Comparison of ENCODE assay signal across 9 mouse cellular contexts in the genomic region with DNA sequence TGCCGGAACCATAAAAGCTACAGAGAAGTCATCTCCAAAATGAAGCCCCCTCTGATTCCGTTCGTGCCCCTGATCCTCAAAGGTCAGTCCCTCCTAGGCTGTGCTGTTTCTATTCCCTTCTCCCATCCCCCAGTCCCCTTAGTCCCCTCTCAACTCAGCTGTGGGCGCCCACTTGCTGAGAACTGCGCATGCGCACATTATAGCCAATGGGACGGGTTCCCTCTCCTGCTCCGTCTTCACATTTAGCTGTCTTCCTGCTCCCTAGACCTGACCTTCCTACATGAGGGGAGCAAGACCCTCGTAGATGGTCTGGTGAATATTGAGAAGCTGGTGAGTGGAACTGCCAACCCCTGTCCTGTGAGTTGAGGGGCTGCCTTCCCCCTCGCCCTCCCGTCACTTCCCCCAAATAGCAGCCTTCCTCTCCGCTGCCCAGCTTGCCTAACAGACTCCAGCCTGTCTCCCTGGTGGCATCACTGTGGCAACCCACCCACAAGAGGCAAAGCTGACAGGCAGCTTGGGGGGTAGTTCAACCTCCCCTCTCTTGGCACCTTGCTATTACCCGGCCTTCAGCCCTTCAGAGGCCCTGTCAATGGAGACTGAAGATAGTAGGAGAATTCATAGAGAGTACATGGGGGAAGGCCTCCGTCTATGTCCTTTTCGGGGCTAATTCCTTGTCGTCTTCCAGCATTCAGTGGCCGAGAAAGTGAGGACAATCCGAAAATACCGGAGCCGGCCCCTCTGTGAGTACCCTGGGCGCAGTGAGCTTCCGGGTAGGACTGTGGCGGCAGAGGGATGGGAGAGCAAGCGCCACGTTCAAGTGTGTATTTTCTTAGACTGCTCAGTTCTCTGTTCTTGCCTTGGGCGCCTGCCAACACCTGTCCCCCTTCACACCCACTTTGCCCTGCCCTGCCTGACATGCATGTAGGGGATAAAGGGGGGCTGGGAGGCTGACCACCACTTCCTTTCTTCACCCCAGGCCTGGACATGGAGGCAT. TPM values are rescaled to one million over a fixed set of nuclear protein-coding genes. Genes with fewer than 3 reads are reported as not detected.
DNase-seq lines count a peak whose midpoint lies in the region; ATAC-seq and TF ChIP-seq lines count a peak whose summit lies in the region.
"Had no signal": no experiment of that assay in that cellular context is flagged by ENCODE, and none has a peak within 500 bp of the region (broad histone marks: within the 10 kb centered on the region; RNA-seq: fewer than 3 reads in every experiment).

No protein-coding gene starts in this region.

- no peak for TF ChIP-seq CTCF in E14TG2a.4 (conservative IDR thresholded peaks at IDR 0.05; ENCODE audit: low read length)

- H3K36me3 ChIP-seq in E14TG2a.4 (ENCODE audit: insufficient read depth, low read length), result no peaks in the 10 kb centered on the region
- no peaks in the 10 kb centered on the region for H3K36me3 ChIP-seq in forebrain, embryonic 14.5 days (ENCODE audit: control insufficient read depth, insufficient read depth, low read length)
- H3K36me3 ChIP-seq in midbrain, embryonic 12.5 days, result no peaks in the 10 kb centered on the region
- H3K36me3 ChIP-seq: liver, embryonic 15.5 days had no signal

- H3K4me3 ChIP-seq in E14TG2a.4 (replicated peaks; ENCODE audit: low read length), result peak overlapping the region; percentile 63
- H3K4me3 ChIP-seq in forebrain, embryonic 14.5 days (ENCODE audit: low read depth, low read length), result no peak overlapping the region
- no peak overlapping the region for H3K4me3 ChIP-seq in midbrain, embryonic 12.5 days
- H3K4me3 ChIP-seq: liver, embryonic 15.5 days had no signal

- H3K9me3 ChIP-seq in E14TG2a.4 (ENCODE audit: low read length), result no peaks in the 10 kb centered on the region
- no peaks in the 10 kb centered on the region for H3K9me3 ChIP-seq in forebrain, embryonic 14.5 days (replicated peaks; ENCODE audit: control insufficient read depth, low read length)
- H3K9me3 ChIP-seq in midbrain, embryonic 12.5 days, result no peaks in the 10 kb centered on the region
- H3K9me3 ChIP-seq: liver, embryonic 15.5 days had no signal

- 59% methylated on average over 26 of the region's 26 CpGs for WGBS in forebrain, embryonic 14.5 days
- 67% methylated on average over 26 of the region's 26 CpGs for WGBS in midbrain, embryonic 12.5 days

- no peak overlapping the region for H3K9ac ChIP-seq in forebrain, embryonic 14.5 days (ENCODE audit: low read length)
- H3K9ac ChIP-seq in midbrain, embryonic 12.5 days (replicated peaks), result peak overlapping the region; percentile 39
- H3K9ac ChIP-seq: liver, embryonic 15.5 days had no signal

- peak overlapping the region; percentile 24 for H3K4me2 ChIP-seq in forebrain, embryonic 14.5 days (ENCODE audit: low read length)
- H3K4me2 ChIP-seq in midbrain, embryonic 12.5 days (replicated peaks), result peak overlapping the region; percentile 9
- H3K4me2 ChIP-seq: liver, embryonic 15.5 days had no signal

- peaks cover 53% of the 10 kb centered on the region for H3K27me3 ChIP-seq in E14TG2a.4 (ENCODE audit: insufficient read depth, low read length)
- no peaks in the 10 kb centered on the region for H3K27me3 ChIP-seq in forebrain, embryonic 14.5 days (replicated peaks; ENCODE audit: control insufficient read depth, insufficient read depth, low read length)
- peaks cover 24% of the 10 kb centered on the region for H3K27me3 ChIP-seq in midbrain, embryonic 12.5 days

- peak; percentile 77 to 78 for DNase-seq in cerebellum, postnatal 10 days
- DNase-seq in cerebellum, adult 9-11 months, result no peak
- peak; percentile 70 for DNase-seq in forebrain, embryonic 14.5 days (ENCODE audit: low spot score)
- no peak for DNase-seq in gastrocnemius, postnatal 25 days
- no peak for DNase-seq in frontal cortex, postnatal 14 days (ENCODE audit: low spot score in 2 of 2)

- no peak overlapping the region for H3K27ac ChIP-seq in forebrain, embryonic 14.5 days (ENCODE audit: low read depth, low read length)
- no peak overlapping the region for H3K27ac ChIP-seq in midbrain, embryonic 12.5 days (replicated peaks)
- H3K27ac ChIP-seq: liver, embryonic 15.5 days had no signal

- peak; percentile 55; the same call in 1 of the 2 replicates for ATAC-seq in forebrain, embryonic 14.5 days
- ATAC-seq in midbrain, embryonic 12.5 days (ENCODE audit: low FRiP score, low read depth), result peak; percentile 30; the same call in 1 of the 2 replicates
- ATAC-seq in activated CD4-positive, CD25-positive, alpha-beta regulatory T cell, adult 4 months, result no peak

- peaks cover 64% of the 10 kb centered on the region for H3K4me1 ChIP-seq in E14TG2a.4 (replicated peaks; ENCODE audit: low read depth, low read length)
- peaks cover 8% of the 10 kb centered on the region; the same call in 1 of the 2 replicates for H3K4me1 ChIP-seq in forebrain, embryonic 14.5 days (ENCODE audit: control insufficient read depth, insufficient read depth, low read length)
- H3K4me1 ChIP-seq in midbrain, embryonic 12.5 days, result peaks cover 21% of the 10 kb centered on the region

RNA-seq across cellular contexts. Expression of a gene that starts 13.0 kb away (rescaled TPM):
- 3.3 and 3.7 TPM in 2 replicates for polyA plus RNA-seq in forebrain, embryonic 14.5 days (2014; fragmentation: Nextera tagmentation; extraction: Ambion mirVana)
- 4.9 TPM in 2 replicates for polyA plus RNA-seq in midbrain, embryonic 12.5 days (2016; fragmentation: Nextera tagmentation; extraction: Ambion mirVana)
- total RNA-seq in gastrocnemius, postnatal 25 days (2021), result 1 to 10 TPM; 4.1 to 4.9 TPM
- 10 to 100 TPM; 10.9 to 12.3 TPM for polyA plus RNA-seq in activated CD4-positive, CD25-positive, alpha-beta regulatory T cell, adult 4 months (2017; shearing (Covaris generic))

RNA-seq across cellular contexts. Expression of a gene that starts 13.8 kb away (rescaled TPM):
- polyA plus RNA-seq in forebrain, embryonic 14.5 days (2014; fragmentation: Nextera tagmentation; extraction: Ambion mirVana), result 3.0 and 4.5 TPM in 2 replicates
- polyA plus RNA-seq in midbrain, embryonic 12.5 days (2016; fragmentation: Nextera tagmentation; extraction: Ambion mirVana), result 3.0 and 3.1 TPM in 2 replicates
- under 1 TPM; 0.23 to 0.40 TPM for total RNA-seq in gastrocnemius, postnatal 25 days (2021)
- polyA plus RNA-seq in activated CD4-positive, CD25-positive, alpha-beta regulatory T cell, adult 4 months (2017; shearing (Covaris generic)), result under 1 TPM in 1 of 2 experiments, not detected in 1; 0.15 TPM

RNA-seq across cellular contexts. Expression of a gene that starts 45.7 kb away (rescaled TPM):
- polyA plus RNA-seq in forebrain, embryonic 14.5 days (2014; fragmentation: Nextera tagmentation; extraction: Ambion mirVana), result 41.0 and 45.0 TPM in 2 replicates
- 65.5 and 74.2 TPM in 2 replicates for polyA plus RNA-seq in midbrain, embryonic 12.5 days (2016; fragmentation: Nextera tagmentation; extraction: Ambion mirVana)
- 10 to 100 TPM; 13.9 to 15.0 TPM for total RNA-seq in gastrocnemius, postnatal 25 days (2021)
- 10 to 100 TPM; 10.6 to 11.2 TPM for polyA plus RNA-seq in activated CD4-positive, CD25-positive, alpha-beta regulatory T cell, adult 4 months (2017; shearing (Covaris generic))

RNA-seq across cellular contexts. Expression of a gene that starts 55.1 kb away (rescaled TPM):
- 19.3 and 20.5 TPM in 2 replicates for polyA plus RNA-seq in forebrain, embryonic 14.5 days (2014; fragmentation: Nextera tagmentation; extraction: Ambion mirVana)
- polyA plus RNA-seq in midbrain, embryonic 12.5 days (2016; fragmentation: Nextera tagmentation; extraction: Ambion mirVana), result 38.6 and 42.4 TPM in 2 replicates
- 10 to 100 TPM; 51.3 to 63.6 TPM for total RNA-seq in gastrocnemius, postnatal 25 days (2021)
- 10 to 100 TPM; 19.9 to 22.0 TPM for polyA plus RNA-seq in activated CD4-positive, CD25-positive, alpha-beta regulatory T cell, adult 4 months (2017; shearing (Covaris generic))

RNA-seq across cellular contexts. Expression of a gene that starts 57.2 kb away (rescaled TPM):
- 14.1 and 16.4 TPM in 2 replicates for polyA plus RNA-seq in forebrain, embryonic 14.5 days (2014; fragmentation: Nextera tagmentation; extraction: Ambion mirVana)
- polyA plus RNA-seq in midbrain, embryonic 12.5 days (2016; fragmentation: Nextera tagmentation; extraction: Ambion mirVana), result 28.3 and 29.0 TPM in 2 replicates
- total RNA-seq in gastrocnemius, postnatal 25 days (2021), result under 1 TPM; 0.13 to 0.56 TPM
- 10 to 100 TPM; 10.1 to 17.7 TPM for polyA plus RNA-seq in activated CD4-positive, CD25-positive, alpha-beta regulatory T cell, adult 4 months (2017; shearing (Covaris generic))

Comparison
In these comparisons a context has a peak if more than half of its experiments do, and no peak if none do; other contexts are left out.
1. DNase-seq: peak in cerebellum, postnatal 10 days (2 of 2) and forebrain, embryonic 14.5 days (single experiment); none in cerebellum, adult 9-11 months (single experiment), gastrocnemius, postnatal 25 days (single experiment) and frontal cortex, postnatal 14 days (0 of 2).